Mouse (Mus musculus): ENCODE results near the gene Pdcd6ip.
"Not testable (repeated sequence)": the region's sequence is repeated elsewhere in the genome, so short reads cannot be mapped to it uniquely, and the experiment has no call there.

- not testable (repeated sequence) for TF ChIP-seq CTCF (IDR thresholded peaks at IDR 0.05; ENCODE audit: insufficient read depth, low read length); POLR2A (IDR thresholded peaks at IDR 0.05; ENCODE audit: borderline replicate concordance, extremely low read depth, low read depth, low read length)
These were observed 17.6 kb upstream of the Pdcd6ip start for GRCm38 (mm10) chr9:113725609-113726008.
